Mouse (Mus musculus): ENCODE data around the gene Ypel5.

Ypel5 gene

GRCm38 (mm10) chr17:72836158-72837115 is at the start of gene Ypel5:
Gene Ypel5 (plus strand): TSS chr17:72836453.
- peak; percentile 98 for DNase-seq (ENCODE audit: low read depth, low spot score)

GRCm38 (mm10) chr17:72787886-72788436 is 48.3 kb upstream of the Ypel5 start:
- DNase-seq (ENCODE audit: low read depth, low spot score) = no peak

GRCm38 (mm10) chr17:72793278-72793677 is 43.0 kb upstream of the Ypel5 start:
- DNase-seq (ENCODE audit: low read depth, low spot score) = no peak

GRCm38 (mm10) chr17:72794660-72795059 is 41.6 kb upstream of the Ypel5 start:
- no peak for DNase-seq (ENCODE audit: low read depth, low spot score)

GRCm38 (mm10) chr17:72795392-72796047 is 40.7 kb upstream of the Ypel5 start:
- no peak for DNase-seq (ENCODE audit: low read depth, low spot score)

GRCm38 (mm10) chr17:72796506-72796905 is 39.7 kb upstream of the Ypel5 start:
- no peak for DNase-seq (ENCODE audit: low read depth, low spot score)

- no peak for DNase-seq (ENCODE audit: low read depth, low spot score)
These were observed 38.4 kb upstream of the Ypel5 start for GRCm38 (mm10) chr17:72797867-72798266.

DNA sequence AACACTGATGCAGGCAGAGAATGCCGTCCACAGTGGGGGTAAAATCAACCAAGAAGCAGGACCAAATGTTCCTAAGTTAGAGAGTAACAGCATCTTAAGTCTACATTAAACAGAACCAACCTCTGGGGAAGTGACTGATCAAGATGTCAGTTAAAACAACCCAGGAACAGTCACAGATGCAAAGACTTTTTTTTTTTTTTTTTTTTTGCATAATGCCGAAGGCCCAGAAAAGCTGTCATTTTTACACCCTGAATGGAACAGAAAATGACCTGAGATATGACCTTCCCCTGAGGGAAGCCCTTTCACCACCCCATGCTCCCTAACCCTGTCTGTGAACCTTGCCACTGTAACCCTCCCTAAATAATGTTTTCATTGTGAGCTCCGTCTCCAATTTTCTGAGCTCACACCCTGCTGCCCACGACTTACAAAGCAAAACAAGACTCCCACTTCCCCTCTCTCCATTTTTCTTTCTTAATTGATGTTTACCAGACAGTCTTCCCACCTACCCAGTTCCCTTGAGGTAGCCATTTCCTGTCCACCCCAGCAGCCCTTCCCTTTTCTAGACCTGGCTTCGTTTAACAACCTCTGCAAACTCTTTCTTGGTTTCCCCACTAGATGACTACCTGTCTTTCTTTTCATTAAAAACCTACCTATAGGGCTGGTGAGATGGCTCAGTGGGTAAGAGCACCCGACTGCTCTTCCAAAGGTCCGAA is 26.2 kb upstream of the Ypel5 start:
- no peak for DNase-seq (ENCODE audit: low read depth, low spot score)

- DNase-seq (ENCODE audit: low read depth, low spot score) = no peak
These were observed 22.6 kb upstream of the Ypel5 start for GRCm38 (mm10) chr17:72813419-72814315.

GRCm38 (mm10) chr17:72817574-72817973 is 18.7 kb upstream of the Ypel5 start:
- DNase-seq (ENCODE audit: low read depth, low spot score) = no peak

GRCm38 (mm10) chr17:72819714-72820113 is 16.5 kb upstream of the Ypel5 start:
- no peak for DNase-seq (ENCODE audit: low read depth, low spot score)

- DNase-seq (ENCODE audit: low read depth, low spot score) = no peak
These were observed 15.8 kb upstream of the Ypel5 start for GRCm38 (mm10) chr17:72820425-72820824.

DNA sequence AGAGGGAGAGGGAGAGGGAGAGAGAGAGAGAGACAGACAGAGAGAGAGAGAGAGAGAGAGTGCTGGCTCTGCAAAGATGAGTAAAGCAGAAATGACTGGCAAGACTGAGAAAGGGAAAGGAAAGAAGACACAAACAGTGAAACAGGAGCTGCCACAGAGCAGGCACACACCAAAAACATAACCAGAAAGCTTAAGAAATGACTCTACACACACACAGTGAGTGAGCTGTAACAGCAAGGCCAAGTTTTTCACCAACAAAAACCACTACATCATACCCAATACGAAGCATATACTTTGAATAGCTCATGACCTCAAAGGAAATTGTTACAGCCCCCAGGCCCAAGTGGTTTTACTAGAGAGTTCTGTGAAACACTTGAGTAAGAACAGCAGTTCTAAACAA is 14.3 kb upstream of the Ypel5 start:
- no peak for DNase-seq (ENCODE audit: low read depth, low spot score)

GRCm38 (mm10) chr17:72826916-72827534 is 9.2 kb upstream of the Ypel5 start:
- no peak for DNase-seq (ENCODE audit: low read depth, low spot score)

DNA sequence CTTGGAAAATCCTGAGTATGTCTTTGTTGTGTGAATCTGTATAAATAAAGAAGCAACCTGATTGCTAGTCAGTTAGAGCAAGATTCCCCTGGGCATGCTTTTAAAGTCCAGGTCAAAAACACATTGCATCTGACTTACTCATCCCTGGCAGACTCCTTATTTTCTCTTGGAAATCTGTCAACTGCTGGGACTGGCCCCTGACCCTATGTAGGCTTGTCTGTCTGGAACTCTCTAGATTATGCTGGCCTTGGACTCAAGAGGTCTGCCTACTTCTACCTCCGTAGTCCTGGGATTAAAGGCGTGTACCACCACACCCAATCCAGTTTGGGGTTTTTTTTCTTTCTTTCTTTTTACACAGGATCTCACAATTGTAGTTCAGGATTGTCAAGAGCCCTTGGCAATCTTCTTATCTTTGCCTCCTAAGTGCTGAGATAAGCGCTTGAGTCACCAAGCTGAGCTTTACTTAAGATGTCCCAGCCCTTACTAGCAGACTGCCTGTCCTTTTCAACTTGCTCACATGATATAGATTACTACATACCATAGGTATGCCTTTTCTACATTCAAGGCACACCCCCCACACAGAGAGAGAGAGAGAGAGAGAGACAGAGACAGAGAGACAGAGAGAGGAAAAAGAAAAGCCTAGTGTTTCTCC is 8.1 kb upstream of the Ypel5 start:
- DNase-seq (ENCODE audit: low read depth, low spot score) = no peak

DNA sequence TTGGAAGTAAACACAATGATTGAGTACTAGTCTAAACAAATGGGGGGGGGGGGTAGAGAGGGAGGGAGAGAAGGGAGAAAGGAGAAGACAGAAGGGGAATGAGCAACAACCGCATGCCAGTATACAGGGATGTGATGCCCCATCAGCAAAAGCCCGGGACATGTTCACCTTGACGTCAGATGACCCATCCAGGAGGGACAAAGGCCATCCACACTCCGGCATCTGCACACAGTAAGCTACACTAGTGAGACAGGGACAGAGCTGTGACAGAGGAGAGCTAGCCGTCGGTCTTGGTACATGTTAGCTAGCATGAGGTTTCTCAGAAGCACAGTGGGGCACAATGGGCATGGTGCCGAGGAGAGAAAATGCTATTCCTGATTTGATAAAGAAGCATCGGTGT is 7.6 kb upstream of the Ypel5 start:
- no peak for DNase-seq (ENCODE audit: low read depth, low spot score)

GRCm38 (mm10) chr17:72837140-72837712 is 973 bp downstream of the Ypel5 start:
- peak; percentile 83 for DNase-seq (ENCODE audit: low read depth, low spot score)

GRCm38 (mm10) chr17:72837824-72838474 is 1.7 kb downstream of the Ypel5 start:
- DNase-seq (ENCODE audit: low read depth, low spot score) = peak; percentile 33

DNA sequence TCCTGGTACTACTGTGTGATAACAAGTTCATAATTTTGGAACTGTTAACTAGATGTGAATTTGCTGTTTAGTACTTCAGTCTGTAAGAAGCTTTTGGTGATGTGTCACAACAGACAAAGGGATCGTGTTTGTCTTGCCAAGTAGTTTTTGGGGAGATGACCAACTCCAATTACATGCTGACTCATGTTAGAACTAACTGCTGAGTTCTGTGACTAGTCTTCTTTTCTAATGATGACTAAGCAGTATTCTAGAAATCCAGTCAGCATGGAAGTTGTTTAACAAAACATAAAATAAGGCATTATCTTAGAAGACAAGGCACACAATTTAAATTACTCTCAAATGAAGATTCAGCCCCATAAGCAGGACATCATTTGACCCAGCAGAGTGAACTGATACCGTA is 2.7 kb downstream of the Ypel5 start:
- DNase-seq (ENCODE audit: low read depth, low spot score) = peak; percentile 70
